Mouse (Mus musculus) embryonic facial prominence, embryonic 12.5 days (tissue): ENCODE measurements at regions not wholly inside any gene's neighbourhood (a gene's known extent, or its start where the extent isn't known, plus 50 kb on each side); places are given as distances from the start of the nearest gene placed in this dataset.

Experiments
- ATAC-seq: fragments of 200-750 bp; cut with Nextera tagmentation; 2 replicates; pipeline ENCODE4 v1.8.0; 2017; ENCODE audit not compliant: insufficient number of reproducible peaks, insufficient read depth, low FRiP score, low TSS enrichment
- H3K27ac ChIP-seq: fragments of 300-500 bp; sonication (generic); 2 replicates; pipeline ENCODE4 v1.5.1; 2016; ENCODE audit warnings: mild to moderate bottlenecking
- H3K27me3 ChIP-seq: fragments of 300-500 bp; sonication (generic); 2 replicates; pipeline ENCODE4 v1.6.1; 2016; ENCODE audit warnings: mild to moderate bottlenecking, moderate library complexity
- H3K36me3 ChIP-seq: fragments of 300-500 bp; sonication (generic); 2 replicates; pipeline ENCODE4 v1.6.1; 2016; ENCODE audit warnings: mild to moderate bottlenecking
- H3K4me1 ChIP-seq: fragments of 300-500 bp; sonication (generic); 2 replicates; pipeline ENCODE4 v1.6.1; 2016
- H3K4me2 ChIP-seq: fragments of 300-500 bp; sonication (generic); replicated peaks from 2 replicates; pipeline ENCODE4 v1.6.1; 2016; ENCODE audit warnings: mild to moderate bottlenecking, moderate library complexity
- H3K4me3 ChIP-seq: fragments of 300-500 bp; sonication (generic); 2 replicates; pipeline ENCODE4 v1.5.1; 2016; ENCODE audit warnings: mild to moderate bottlenecking
- H3K9ac ChIP-seq: fragments of 300-500 bp; sonication (generic); 2 replicates; pipeline ENCODE4 v1.6.1; 2016; ENCODE audit warnings: mild to moderate bottlenecking, moderate library complexity
- H3K9me3 ChIP-seq: fragments of 300-500 bp; sonication (generic); 2 replicates; pipeline ENCODE4 v1.6.1; 2016; ENCODE audit warnings: mild to moderate bottlenecking, moderate library complexity
- WGBS: fragments of 180-500 bp; shearing (Covaris S2); methylation state at CpG from one replicate; pipeline ENCODE4 v1.1.7; 2016; 5-methylcytosine and 5-hydroxymethylcytosine counted together

GRCm38 (mm10) chr1:158097500-158097899, 258.6 kb downstream of the Brinp2 start:
- Histone ChIP-seq H3K36me3 (no peaks in the 10 kb centered on the region), H3K27ac (no peak overlapping the region), H3K4me2 (no peak overlapping the region), H3K4me3 (no peak overlapping the region), H3K27me3 (no peaks in the 10 kb centered on the region), H3K9me3 (no peaks in the 10 kb centered on the region), H3K9ac (no peak overlapping the region), H3K4me1 (no peaks in the 10 kb centered on the region)
- 78% methylated on average over 4 of the region's 4 CpGs for WGBS
- no peak for ATAC-seq

GRCm38 (mm10) chr1:158119708-158120107, 236.4 kb downstream of the Brinp2 start:
- H3K4me1 ChIP-seq: no peaks in the 10 kb centered on the region
- no peaks in the 10 kb centered on the region for H3K27me3 ChIP-seq
- H3K36me3 ChIP-seq: no peaks in the 10 kb centered on the region
- no peak overlapping the region for H3K9ac ChIP-seq
- H3K4me3 ChIP-seq: no peak overlapping the region
- no peaks in the 10 kb centered on the region for H3K9me3 ChIP-seq
- H3K27ac ChIP-seq: no peak overlapping the region
- no peak for ATAC-seq
- WGBS: 93% methylated on average over 2 of the region's 2 CpGs
- no peak overlapping the region for H3K4me2 ChIP-seq

GRCm38 (mm10) chr1:158124902-158125301, 231.2 kb downstream of the Brinp2 start:
- Histone ChIP-seq H3K27me3 (no peaks in the 10 kb centered on the region), H3K27ac (no peak overlapping the region)
- 62% methylated on average over 3 of the region's 3 CpGs for WGBS

GRCm38 (mm10) chr1:158126272-158126671, 229.9 kb downstream of the Brinp2 start:
- no peaks in the 10 kb centered on the region for H3K27me3 ChIP-seq
- H3K4me1 ChIP-seq: no peaks in the 10 kb centered on the region
- H3K4me3 ChIP-seq: no peak overlapping the region

More at GRCm38 (mm10) chr1:158124902-158125301, 231.2 kb downstream of the Brinp2 start:
- no peak overlapping the region for H3K4me2 ChIP-seq
- no peak overlapping the region for H3K4me3 ChIP-seq
- no peaks in the 10 kb centered on the region for H3K4me1 ChIP-seq
- no peak for ATAC-seq
- H3K9me3 ChIP-seq: no peaks in the 10 kb centered on the region
- H3K36me3 ChIP-seq: no peaks in the 10 kb centered on the region
- H3K9ac ChIP-seq: no peak overlapping the region

GRCm38 (mm10) chr1:158129243-158129770, 226.8 kb downstream of the Brinp2 start:
- 86% methylated on average over 3 of the region's 3 CpGs for WGBS
- no peaks in the 10 kb centered on the region for H3K4me1 ChIP-seq
- H3K27ac ChIP-seq: no peak overlapping the region
- no peak for ATAC-seq
- no peak overlapping the region for H3K9ac ChIP-seq
- no peak overlapping the region for H3K4me3 ChIP-seq
- no peaks in the 10 kb centered on the region for H3K9me3 ChIP-seq
- H3K27me3 ChIP-seq: no peaks in the 10 kb centered on the region
- H3K4me2 ChIP-seq: no peak overlapping the region
- no peaks in the 10 kb centered on the region for H3K36me3 ChIP-seq

More at GRCm38 (mm10) chr1:158126272-158126671, 229.9 kb downstream of the Brinp2 start:
- 85% methylated on average over 2 of the region's 2 CpGs for WGBS
- no peak for ATAC-seq
- Histone ChIP-seq H3K27ac (no peak overlapping the region), H3K4me2 (no peak overlapping the region), H3K9ac (no peak overlapping the region), H3K36me3 (no peaks in the 10 kb centered on the region), H3K9me3 (no peaks in the 10 kb centered on the region)

- no peak overlapping the region for H3K9ac ChIP-seq
- 0 out of 2 replicates have a peak, but pooled peaks cover 3% of the 10 kb centered on the region for H3K4me1 ChIP-seq
- 8% methylated on average over 3 of the region's 3 CpGs for WGBS
- H3K4me3 ChIP-seq: no peak overlapping the region
- H3K4me2 ChIP-seq: no peak overlapping the region
- no peaks in the 10 kb centered on the region for H3K36me3 ChIP-seq
- H3K9me3 ChIP-seq: no peaks in the 10 kb centered on the region
- no peak for ATAC-seq
- H3K27ac ChIP-seq: no peak overlapping the region
- H3K27me3 ChIP-seq: no peaks in the 10 kb centered on the region
Measured at GRCm38 (mm10) chr1:158147525-158147924, 208.6 kb downstream of the Brinp2 start.

- ATAC-seq: no peak
- H3K4me3 ChIP-seq: no peak overlapping the region
- no peaks in the 10 kb centered on the region for H3K36me3 ChIP-seq
- H3K27ac ChIP-seq: no peak overlapping the region
- H3K4me1 ChIP-seq: 0 out of 2 replicates have a peak, but pooled peaks cover 3% of the 10 kb centered on the region
- WGBS: 66% methylated on average over 5 of the region's 5 CpGs
- H3K9ac ChIP-seq: no peak overlapping the region
- no peaks in the 10 kb centered on the region for H3K9me3 ChIP-seq
- H3K4me2 ChIP-seq: no peak overlapping the region
- no peaks in the 10 kb centered on the region for H3K27me3 ChIP-seq
Measured at GRCm38 (mm10) chr1:158148035-158148434, 208.1 kb downstream of the Brinp2 start.

- H3K4me2 ChIP-seq: no peak overlapping the region
- H3K9me3 ChIP-seq: no peaks in the 10 kb centered on the region
- no peak overlapping the region for H3K27ac ChIP-seq
- no peaks in the 10 kb centered on the region for H3K27me3 ChIP-seq
- H3K36me3 ChIP-seq: no peaks in the 10 kb centered on the region
- WGBS: 78% methylated on average over 2 of the region's 2 CpGs
- no peaks in the 10 kb centered on the region for H3K4me1 ChIP-seq
- H3K9ac ChIP-seq: no peak overlapping the region
- H3K4me3 ChIP-seq: no peak overlapping the region
- no peak for ATAC-seq
Measured at GRCm38 (mm10) chr1:158161111-158161510, 195.0 kb downstream of the Brinp2 start.

GRCm38 (mm10) chr1:158161533-158161932, 194.6 kb downstream of the Brinp2 start:
- Histone ChIP-seq H3K4me1 (no peaks in the 10 kb centered on the region), H3K36me3 (no peaks in the 10 kb centered on the region), H3K9ac (no peak overlapping the region), H3K4me3 (no peak overlapping the region), H3K4me2 (no peak overlapping the region), H3K9me3 (no peaks in the 10 kb centered on the region), H3K27ac (no peak overlapping the region), H3K27me3 (no peaks in the 10 kb centered on the region)
- WGBS: 55% methylated on average over 6 of the region's 6 CpGs
- no peak for ATAC-seq

- no peak overlapping the region for H3K4me2 ChIP-seq
- H3K27ac ChIP-seq: no peak overlapping the region
- H3K9me3 ChIP-seq: no peaks in the 10 kb centered on the region
- ATAC-seq: no peak
- H3K36me3 ChIP-seq: no peaks in the 10 kb centered on the region
- H3K27me3 ChIP-seq: no peaks in the 10 kb centered on the region
- H3K9ac ChIP-seq: no peak overlapping the region
- H3K4me1 ChIP-seq: no peaks in the 10 kb centered on the region
- H3K4me3 ChIP-seq: no peak overlapping the region
Measured at GRCm38 (mm10) chr1:158163411-158163810, 192.7 kb downstream of the Brinp2 start.

- Histone ChIP-seq H3K9me3 (no peaks in the 10 kb centered on the region), H3K27me3 (no peaks in the 10 kb centered on the region), H3K36me3 (no peaks in the 10 kb centered on the region), H3K4me1 (no peaks in the 10 kb centered on the region), H3K9ac (no peak overlapping the region), H3K4me3 (no peak overlapping the region), H3K27ac (no peak overlapping the region), H3K4me2 (no peak overlapping the region)
- no peak for ATAC-seq
- 52% methylated on average over 3 of the region's 3 CpGs for WGBS
Measured at GRCm38 (mm10) chr1:158170006-158170405, 186.1 kb downstream of the Brinp2 start.

- no peak for ATAC-seq
- 66% methylated on average over 4 of the region's 4 CpGs for WGBS
- Histone ChIP-seq H3K9me3 (no peaks in the 10 kb centered on the region), H3K36me3 (no peaks in the 10 kb centered on the region), H3K9ac (no peak overlapping the region), H3K4me3 (no peak overlapping the region), H3K4me2 (no peak overlapping the region), H3K27me3 (no peaks in the 10 kb centered on the region), H3K4me1 (no peaks in the 10 kb centered on the region), H3K27ac (no peak overlapping the region)
Measured at GRCm38 (mm10) chr1:158180095-158180494, 176.0 kb downstream of the Brinp2 start.

GRCm38 (mm10) chr1:158181296-158181695, 174.8 kb downstream of the Brinp2 start:
- ATAC-seq: no peak
- Histone ChIP-seq H3K4me2 (no peak overlapping the region), H3K9me3 (no peaks in the 10 kb centered on the region), H3K4me1 (no peaks in the 10 kb centered on the region), H3K9ac (no peak overlapping the region), H3K36me3 (no peaks in the 10 kb centered on the region), H3K4me3 (no peak overlapping the region), H3K27ac (no peak overlapping the region), H3K27me3 (no peaks in the 10 kb centered on the region)
- 77% methylated on average over 1 of the region's 1 CpGs for WGBS
